Mouse (Mus musculus) midbrain, embryonic 12.5 days (tissue): ENCODE measurements around the gene Tas2r117. TPM values are rescaled to one million over a fixed set of nuclear protein-coding genes. Genes with fewer than 3 reads are reported as not detected.

Experiments
- ATAC-seq: fragments of 200-750 bp; cut with Nextera tagmentation; 2 replicates; pipeline ENCODE4 v1.8.0; 2017; ENCODE audit warnings: low read depth, moderate TSS enrichment, moderate library complexity; ENCODE audit not compliant: low FRiP score
- H3K27ac ChIP-seq: fragments of 300-500 bp; sonication (generic); replicated peaks from 2 replicates; pipeline ENCODE4 v1.5.1; 2016; ENCODE audit warnings: mild to moderate bottlenecking
- H3K27me3 ChIP-seq: fragments of 300-500 bp; sonication (generic); 2 replicates; pipeline ENCODE4 v1.6.1; 2016; ENCODE audit warnings: mild to moderate bottlenecking
- H3K36me3 ChIP-seq: fragments of 300-500 bp; sonication (generic); 2 replicates; pipeline ENCODE4 v1.6.1; 2016
- H3K4me1 ChIP-seq: fragments of 300-500 bp; sonication (generic); 2 replicates; pipeline ENCODE4 v1.6.1; 2016
- H3K4me2 ChIP-seq: fragments of 300-500 bp; sonication (generic); replicated peaks from 2 replicates; pipeline ENCODE4 v1.6.1; 2016; ENCODE audit warnings: mild to moderate bottlenecking, moderate library complexity
- H3K4me3 ChIP-seq: fragments of 300-500 bp; sonication (generic); 2 replicates; pipeline ENCODE4 v1.5.1; 2016; ENCODE audit warnings: mild to moderate bottlenecking
- H3K9ac ChIP-seq: fragments of 300-500 bp; sonication (generic); replicated peaks from 2 replicates; pipeline ENCODE4 v1.6.1; 2016; ENCODE audit warnings: mild to moderate bottlenecking, moderate library complexity
- H3K9me3 ChIP-seq: fragments of 300-500 bp; sonication (generic); 2 replicates; pipeline ENCODE4 v1.6.1; 2016; ENCODE audit warnings: mild to moderate bottlenecking
- WGBS: fragments of 180-500 bp; shearing (Covaris S2); methylation state at CpG from one replicate; pipeline ENCODE4 v1.1.7; 2016; 5-methylcytosine and 5-hydroxymethylcytosine counted together
- polyA plus RNA-seq: library from polyadenylated mRNA; unstranded; fragments of >200 nt; fragmentation: Nextera tagmentation; extraction: Ambion mirVana; gene quantifications from 2 replicates; pipeline ENCODE4 v1.2.1, GENCODE M21; 2016

Tas2r117 gene
- not detected in 2 replicates for polyA plus RNA-seq

DNA sequence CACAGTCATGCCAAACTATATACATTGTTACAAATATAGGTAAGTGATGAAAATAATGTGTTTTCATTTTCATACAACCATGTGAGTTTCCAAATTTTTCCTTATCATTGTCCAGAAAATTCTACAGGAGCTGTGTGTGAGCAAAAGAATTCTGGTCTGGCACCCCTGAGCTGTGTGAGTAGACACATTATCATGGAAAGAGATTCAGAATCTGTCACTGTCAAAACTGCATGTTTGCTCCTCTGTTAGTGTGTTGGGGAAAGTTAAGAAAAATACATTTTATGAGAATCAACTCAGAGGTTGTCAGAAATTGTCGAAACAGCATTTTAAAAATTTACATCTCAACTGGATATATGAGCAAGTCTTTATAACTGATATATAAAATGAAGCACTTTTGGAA lies at the start of gene Tas2r117:
Gene Tas2r117, plus strand, starts transcription at position 301 of the 400 bp plus-strand sequence.
- no peak for ATAC-seq
- 76% methylated on average over 1 of the region's 1 CpGs for WGBS
- H3K36me3 ChIP-seq: no peaks in the 10 kb centered on the region

DNA sequence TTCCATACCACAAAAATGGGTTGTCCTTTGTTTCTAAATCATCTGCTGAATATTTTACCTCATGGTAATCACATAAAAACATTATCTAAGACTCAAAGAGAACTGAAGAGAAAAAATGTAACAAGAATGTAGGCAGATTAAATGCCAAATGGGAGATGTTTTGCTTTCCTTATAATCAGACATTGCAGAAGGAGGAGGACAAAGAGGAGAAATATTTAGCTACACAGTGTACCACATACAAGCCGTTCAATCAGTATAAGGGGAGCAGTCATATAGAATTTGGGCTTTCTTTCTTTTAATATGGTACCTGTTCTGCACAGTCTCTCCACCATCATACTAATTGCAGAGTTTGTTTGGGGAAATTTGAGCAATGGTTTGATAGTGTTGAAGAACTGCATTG lies 48.2 kb upstream of the Tas2r117 start, which contains the start of gene Tas2r124:
Gene Tas2r124, plus strand, starts transcription at position 301 of the 400 bp plus-strand sequence.
- 80% methylated on average over 1 of the region's 1 CpGs for WGBS
- no peak for ATAC-seq
- H3K4me2 ChIP-seq: no peak within 1 kb of the TSS

More for the DNA sequence above, at the start of gene Tas2r117:
- no peaks in the 10 kb centered on the region for H3K27me3 ChIP-seq
- H3K4me2 ChIP-seq: no peak within 1 kb of the TSS
- H3K4me3 ChIP-seq: no peak within 1 kb of the TSS
- no peaks in the 10 kb centered on the region for H3K4me1 ChIP-seq
- H3K9me3 ChIP-seq: no peaks in the 10 kb centered on the region
- no peak within 1 kb of the TSS for H3K27ac ChIP-seq
- no peak within 1 kb of the TSS for H3K9ac ChIP-seq

DNA sequence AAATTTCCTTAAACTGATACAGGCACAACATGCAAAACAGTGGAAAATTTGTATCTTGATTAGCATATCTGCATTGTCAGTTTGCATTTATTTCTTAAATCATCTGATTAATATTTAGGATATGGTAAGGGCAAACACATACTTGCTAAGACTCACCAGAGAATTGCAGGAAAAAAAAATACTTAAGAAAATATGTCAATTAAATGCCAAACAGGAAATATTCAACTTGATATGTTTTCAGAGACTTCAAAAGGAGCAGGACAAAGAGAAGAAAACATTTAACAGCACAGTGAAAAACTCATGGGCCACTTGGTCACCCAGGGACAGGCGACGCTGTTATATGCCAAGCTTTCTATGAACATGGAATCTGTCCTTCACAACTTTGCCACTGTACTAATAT lies 40.8 kb upstream of the Tas2r117 start, which contains the start of gene Tas2r102:
Gene Tas2r102, plus strand, starts transcription at position 301 of the 400 bp plus-strand sequence.
- H3K27ac ChIP-seq: no peak within 1 kb of the TSS
- H3K36me3 ChIP-seq: no peaks in the 10 kb centered on the region
- 95% methylated on average over 2 of the region's 2 CpGs for WGBS
- no peaks in the 10 kb centered on the region for H3K9me3 ChIP-seq
- no peaks in the 10 kb centered on the region for H3K27me3 ChIP-seq
- H3K4me3 ChIP-seq: no peak within 1 kb of the TSS
- ATAC-seq: no peak
- no peaks in the 10 kb centered on the region for H3K4me1 ChIP-seq
- H3K9ac ChIP-seq: no peak within 1 kb of the TSS
- H3K4me2 ChIP-seq: no peak within 1 kb of the TSS

More for the DNA sequence above, 48.2 kb upstream of the Tas2r117 start, which contains the start of gene Tas2r124:
- Histone ChIP-seq H3K4me3 (no peak within 1 kb of the TSS), H3K27ac (no peak within 1 kb of the TSS), H3K9ac (no peak within 1 kb of the TSS), H3K36me3 (no peaks in the 10 kb centered on the region), H3K27me3 (no peaks in the 10 kb centered on the region), H3K9me3 (no peaks in the 10 kb centered on the region), H3K4me1 (no peaks in the 10 kb centered on the region)

DNA sequence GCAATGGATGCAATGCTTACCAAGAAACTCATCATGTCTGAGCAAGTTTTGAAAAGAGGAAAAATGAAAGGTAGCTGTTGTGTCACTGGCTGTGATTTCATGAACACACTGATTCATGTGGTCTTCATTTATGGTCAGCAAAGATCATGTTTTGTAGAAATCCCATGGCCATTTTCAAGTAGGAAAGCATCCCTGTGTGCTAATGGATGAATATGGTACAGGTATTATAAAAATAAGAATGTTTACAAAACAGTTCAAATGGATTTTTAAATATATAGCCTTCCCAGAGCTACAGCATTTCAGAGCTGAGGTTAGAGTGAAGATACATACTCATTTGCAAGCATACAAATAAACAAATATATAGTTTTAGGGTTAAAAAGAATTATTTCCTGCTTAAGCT lies 24.6 kb upstream of the Tas2r117 start, which contains the start of gene Tas2r136:
Gene Tas2r136, minus strand, starts transcription at position 101 of the 400 bp plus-strand sequence.
- Histone ChIP-seq H3K9me3 (no peaks in the 10 kb centered on the region), H3K27me3 (no peaks in the 10 kb centered on the region), H3K4me3 (no peak within 1 kb of the TSS), H3K9ac (no peak within 1 kb of the TSS), H3K36me3 (no peaks in the 10 kb centered on the region), H3K27ac (no peak within 1 kb of the TSS), H3K4me2 (no peak within 1 kb of the TSS), H3K4me1 (no peaks in the 10 kb centered on the region)
- no peak for ATAC-seq

DNA sequence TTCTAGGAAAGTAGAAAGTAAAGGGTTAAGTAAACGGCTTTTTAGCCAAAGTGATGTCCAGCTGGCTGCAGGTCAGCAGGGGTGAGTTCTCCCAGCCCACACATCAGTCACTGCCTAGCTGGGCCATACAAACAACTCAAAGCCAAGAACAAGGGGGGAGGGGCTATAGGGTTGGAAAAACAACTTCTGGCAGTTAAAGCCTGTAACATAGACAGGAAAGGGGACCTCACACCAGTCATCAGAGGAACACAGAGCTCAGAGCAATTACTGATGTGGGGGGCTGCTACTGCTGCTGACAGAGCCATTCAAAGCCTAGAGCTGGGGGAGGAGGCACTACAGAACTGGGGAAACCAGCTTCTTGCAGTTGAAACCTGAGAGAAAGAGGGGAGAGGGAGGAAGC lies 7.2 kb upstream of the Tas2r117 start:
- Histone ChIP-seq H3K36me3 (no peaks in the 10 kb centered on the region), H3K9ac (no peak overlapping the region), H3K4me2 (no peak overlapping the region), H3K4me3 (no peak overlapping the region), H3K9me3 (0 out of 2 replicates have a peak, but pooled peaks cover 19% of the 10 kb centered on the region), H3K27ac (no peak overlapping the region), H3K27me3 (no peaks in the 10 kb centered on the region), H3K4me1 (no peaks in the 10 kb centered on the region)
- WGBS: 58% methylated on average over 1 of the region's 1 CpGs
- ATAC-seq: no peak

DNA sequence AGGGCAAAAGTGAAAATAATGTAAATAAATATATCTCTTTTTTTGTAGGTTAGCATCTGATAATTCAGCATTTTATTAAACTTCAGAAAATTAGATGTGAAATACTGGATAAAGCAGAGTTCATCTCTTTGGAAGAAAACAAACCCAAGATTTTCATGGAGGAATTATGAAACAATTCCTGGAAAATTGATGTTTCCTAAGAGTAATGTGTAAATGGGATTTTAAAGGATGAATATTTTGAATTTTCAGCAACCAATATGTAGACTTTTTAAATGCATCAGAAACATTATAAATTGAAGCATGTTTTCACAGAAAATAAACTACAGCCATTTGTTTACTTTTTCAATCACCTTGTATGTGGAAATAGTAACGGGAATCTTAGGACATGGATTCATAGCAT lies 44.2 kb downstream of the Tas2r117 start, which contains the start of gene Tas2r123:
Gene Tas2r123, plus strand, starts transcription at position 301 of the 400 bp plus-strand sequence.
- Histone ChIP-seq H3K4me2 (no peak within 1 kb of the TSS), H3K9ac (no peak within 1 kb of the TSS), H3K27me3 (no peaks in the 10 kb centered on the region), H3K27ac (no peak within 1 kb of the TSS), H3K4me3 (no peak within 1 kb of the TSS), H3K36me3 (no peaks in the 10 kb centered on the region), H3K4me1 (no peaks in the 10 kb centered on the region), H3K9me3 (no peaks in the 10 kb centered on the region)
- 76% methylated on average over 1 of the region's 1 CpGs for WGBS
- no peak for ATAC-seq

Other genes with a start within 250 kb of the Tas2r117 start
- not detected in 2 replicates for gene Prh1, start 233.0 kb upstream of the Tas2r117 start, polyA plus RNA-seq
- not detected in 2 replicates for gene Prp2, start 206.9 kb upstream of the Tas2r117 start, polyA plus RNA-seq
- gene A630073D07Rik, start 151.3 kb upstream of the Tas2r117 start, polyA plus RNA-seq: not detected in 2 replicates
- gene Tas2r120, start 145.9 kb upstream of the Tas2r117 start, polyA plus RNA-seq: not detected in 2 replicates
- not detected in 2 replicates for gene Tas2r121, start 101.8 kb upstream of the Tas2r117 start, polyA plus RNA-seq
- not detected in 2 replicates for gene Tas2r122, start 90.9 kb upstream of the Tas2r117 start, polyA plus RNA-seq
- not detected in 2 replicates for gene Tas2r115, start 64.8 kb upstream of the Tas2r117 start, polyA plus RNA-seq
- not detected in 2 replicates for gene Tas2r124, start 48.1 kb upstream of the Tas2r117 start, polyA plus RNA-seq
- not detected in 2 replicates for gene Tas2r102, start 40.7 kb upstream of the Tas2r117 start, polyA plus RNA-seq
- gene Tas2r136, start 24.7 kb upstream of the Tas2r117 start, polyA plus RNA-seq: not detected in 2 replicates
- gene Tas2r123, start 44.3 kb downstream of the Tas2r117 start, polyA plus RNA-seq: not detected in 2 replicates
- not detected in 2 replicates for gene Tas2r116, start 52.6 kb downstream of the Tas2r117 start, polyA plus RNA-seq
- not detected in 2 replicates for gene Tas2r110, start 65.2 kb downstream of the Tas2r117 start, polyA plus RNA-seq
- gene Tas2r113, start 90.2 kb downstream of the Tas2r117 start, polyA plus RNA-seq: not detected in 2 replicates
- not detected in 2 replicates for gene Tas2r125, start 106.8 kb downstream of the Tas2r117 start, polyA plus RNA-seq
- gene Tas2r129, start 148.3 kb downstream of the Tas2r117 start, polyA plus RNA-seq: not detected in 2 replicates
- gene Tas2r131, start 155.1 kb downstream of the Tas2r117 start, polyA plus RNA-seq: not detected in 2 replicates
- gene Tas2r109, start 178.1 kb downstream of the Tas2r117 start, polyA plus RNA-seq: not detected in 2 replicates
- not detected in 2 replicates for gene Tas2r103, start 234.3 kb downstream of the Tas2r117 start, polyA plus RNA-seq